Mouse (Mus musculus) CH12.LX (cell line): ENCODE measurements at regions not wholly inside any gene's neighbourhood (a gene's known extent, or its start where the extent isn't known, plus 50 kb on each side); places are given as distances from the start of the nearest gene placed in this dataset.

Source experiments
- DNase-seq: peaks from one replicate; pipeline ENCODE4 v3.0.0-alpha.2; 2013; ENCODE audit errors: extremely low read depth
- H3K27ac ChIP-seq: 2 replicates; pipeline ENCODE4 v1.5.1; 2012; ENCODE audit warnings: low read depth, mild to moderate bottlenecking, control low read depth, moderate library complexity; ENCODE audit not compliant: insufficient read depth
- H3K27me3 ChIP-seq: replicated peaks from 2 replicates; pipeline ENCODE3; 2012; ENCODE audit warnings: inconsistent platforms
- H3K36me3 ChIP-seq, 2 experiments: replicated peaks in 1 of 2; 2 replicates each; pipeline versions ENCODE3 to v1.6.1; 2012; ENCODE audit warnings: inconsistent platforms in 1 of 2, low read length in 1 of 2, mild to moderate bottlenecking in 1 of 2, mixed read lengths in 1 of 2, moderate library complexity in 1 of 2; ENCODE audit not compliant: control insufficient read depth in 1 of 2, insufficient read depth in 1 of 2
- H3K4me1 ChIP-seq, 2 experiments: 2 replicates each; pipeline ENCODE4 v1.6.1; 2012; ENCODE audit warnings: inconsistent platforms in 1 of 2, moderate library complexity in 1 of 2; ENCODE audit not compliant: insufficient read depth in 2 of 2, control insufficient read depth in 1 of 2
- H3K4me2 ChIP-seq: 2 replicates; pipeline ENCODE4 v1.6.1; 2012; ENCODE audit warnings: low read depth, mild to moderate bottlenecking, control low read depth; ENCODE audit not compliant: poor library complexity, insufficient read depth, severe bottlenecking
- H3K4me3 ChIP-seq, 3 experiments: fragments of 150-350 bp in 1 of 3; sonication (generic) in 1 of 3; replicated peaks in 1 of 3; 2 replicates each; pipeline versions ENCODE3 to v1.5.1; 2011 to 2012; ENCODE audit warnings: low read depth in 2 of 3, low read length in 2 of 3, mild to moderate bottlenecking in 2 of 3, moderate library complexity in 2 of 3, control low read depth in 1 of 3, improper control_type of control experiment in 1 of 3, inconsistent platforms in 1 of 3, mixed read lengths in 1 of 3; ENCODE audit not compliant: poor library complexity in 1 of 3
- H3K79me2 ChIP-seq: replicated peaks from 2 replicates; pipeline ENCODE4 v1.6.1; 2012; ENCODE audit warnings: mild to moderate bottlenecking, moderate library complexity; ENCODE audit not compliant: control insufficient read depth, poor library complexity, insufficient read depth, severe bottlenecking; ENCODE audit errors: extremely low read depth
- H3K9ac ChIP-seq: 2 replicates; pipeline ENCODE4 v1.6.1; 2012; ENCODE audit warnings: low read depth, mild to moderate bottlenecking, control low read depth, moderate library complexity; ENCODE audit not compliant: insufficient read depth
- H3K9me3 ChIP-seq: replicated peaks from 2 replicates; pipeline ENCODE3; 2012; ENCODE audit warnings: low read length, inconsistent platforms, mixed read lengths
- CHD1 ChIP-seq: IDR thresholded peaks from 2 replicates; pipeline ENCODE4 v1.6.1; 2012; ENCODE audit warnings: low read depth, low read length, improper control_type of control experiment, inconsistent platforms
- CHD2 ChIP-seq: IDR thresholded peaks from 2 replicates; pipeline ENCODE4 v1.6.1; 2011; ENCODE audit warnings: low read length, improper control_type of control experiment
- CTCF ChIP-seq, 2 experiments: IDR thresholded peaks in 1 of 2; conservative IDR thresholded peaks in 1 of 2; 2 replicates each; pipeline ENCODE4 v1.5.1; 2011 to 2012; ENCODE audit warnings: low read depth in 2 of 2, low read length in 2 of 2, improper control_type of control experiment in 1 of 2, inconsistent platforms in 1 of 2, mild to moderate bottlenecking in 1 of 2, moderate library complexity in 1 of 2
- E2F4 ChIP-seq: IDR thresholded peaks from 2 replicates; pipeline ENCODE4 v1.6.1; 2011; ENCODE audit warnings: low read depth, low read length, improper control_type of control experiment; ENCODE audit not compliant: insufficient replicate concordance
- ELF1 ChIP-seq: IDR thresholded peaks from 2 replicates; pipeline ENCODE4 v1.6.1; 2014; ENCODE audit warnings: low read depth, mild to moderate bottlenecking, inconsistent platforms, low read length, improper control_type of control experiment
- EP300 ChIP-seq: IDR thresholded peaks from 2 replicates; pipeline ENCODE4 v1.6.1; 2011; ENCODE audit warnings: low read length, improper control_type of control experiment
- ETS1 ChIP-seq: conservative IDR thresholded peaks from 2 replicates; pipeline ENCODE4 v1.6.1; 2012; ENCODE audit warnings: low read depth, mild to moderate bottlenecking, inconsistent platforms, low read length, improper control_type of control experiment, moderate library complexity
- GABPA ChIP-seq: IDR thresholded peaks from 2 replicates; pipeline ENCODE4 v1.6.1; 2012; ENCODE audit warnings: low read depth, low read length, improper control_type of control experiment, inconsistent platforms; ENCODE audit not compliant: insufficient replicate concordance
- JUN ChIP-seq: IDR thresholded peaks from 2 replicates; pipeline ENCODE4 v1.6.1; 2011; ENCODE audit warnings: low read depth, mild to moderate bottlenecking, low read length, improper control_type of control experiment, moderate library complexity; ENCODE audit not compliant: insufficient read depth
- JUND ChIP-seq: conservative IDR thresholded peaks from 2 replicates; pipeline ENCODE4 v1.6.1; 2011; ENCODE audit warnings: low read depth, low read length, improper control_type of control experiment
- KAT2A ChIP-seq: IDR thresholded peaks from 2 replicates; pipeline ENCODE4 v1.6.1; 2012; ENCODE audit warnings: low read length, improper control_type of control experiment, inconsistent platforms; ENCODE audit not compliant: insufficient replicate concordance
- MAFK ChIP-seq: IDR thresholded peaks from 2 replicates; pipeline ENCODE4 v1.6.1; 2011; ENCODE audit warnings: low read length, improper control_type of control experiment; ENCODE audit not compliant: insufficient replicate concordance
- MAX ChIP-seq: IDR thresholded peaks from 2 replicates; pipeline ENCODE4 v1.6.1; 2011; ENCODE audit warnings: low read length, improper control_type of control experiment
- MAZ ChIP-seq: IDR thresholded peaks from 2 replicates; pipeline ENCODE4 v1.6.1; 2012; ENCODE audit warnings: low read depth, mild to moderate bottlenecking, inconsistent platforms, low read length, improper control_type of control experiment, moderate library complexity
- MXI1 ChIP-seq: IDR thresholded peaks from 2 replicates; pipeline ENCODE4 v1.6.1; 2011; ENCODE audit warnings: mild to moderate bottlenecking, low read depth, low read length, improper control_type of control experiment
- NELFE ChIP-seq: IDR thresholded peaks from 2 replicates; pipeline ENCODE4 v1.6.1; 2011; ENCODE audit warnings: low read depth, low read length, improper control_type of control experiment
- NRF1 ChIP-seq: IDR thresholded peaks from 2 replicates; pipeline ENCODE4 v1.6.1; 2014; ENCODE audit warnings: low read depth, mild to moderate bottlenecking, inconsistent platforms, low read length, improper control_type of control experiment, moderate library complexity
- PAX5 ChIP-seq: IDR thresholded peaks from 2 replicates; pipeline ENCODE4 v1.6.1; 2012; ENCODE audit warnings: low read length, inconsistent platforms, mixed read lengths
- POLR2AphosphoS2 ChIP-seq: IDR thresholded peaks from 2 replicates; pipeline ENCODE4 v1.6.1; 2011; ENCODE audit warnings: low read depth, low read length, improper control_type of control experiment
- RCOR1 ChIP-seq: conservative IDR thresholded peaks from 2 replicates; pipeline ENCODE4 v1.6.1; 2012; ENCODE audit warnings: low read depth, mild to moderate bottlenecking, inconsistent platforms, low read length, improper control_type of control experiment
- SMC3 ChIP-seq: IDR thresholded peaks from 2 replicates; pipeline ENCODE4 v1.6.1; 2011; ENCODE audit warnings: low read depth, low read length, improper control_type of control experiment
- UBTF ChIP-seq: IDR thresholded peaks from 2 replicates; pipeline ENCODE4 v1.6.1; 2012; ENCODE audit warnings: low read depth, mild to moderate bottlenecking, inconsistent platforms, low read length, improper control_type of control experiment, moderate library complexity
- USF2 ChIP-seq: conservative IDR thresholded peaks from 2 replicates; pipeline ENCODE4 v1.6.1; 2011; ENCODE audit warnings: low read depth, low read length, improper control_type of control experiment
- ZKSCAN1 ChIP-seq: IDR thresholded peaks from 2 replicates; pipeline ENCODE4 v1.6.1; 2012; ENCODE audit warnings: low read depth, inconsistent platforms, low read length, improper control_type of control experiment, borderline replicate concordance
- ZNF384 ChIP-seq: IDR thresholded peaks from 2 replicates; pipeline ENCODE4 v1.6.1; 2012; ENCODE audit warnings: low read depth, low read length, improper control_type of control experiment, inconsistent platforms
- dilution Hi-C: fragments of 300-500 bp; cut with MboI; formaldehyde crosslinking; loops from 2 replicates; pipeline ENCODE4 v1.14.3; 2020; ENCODE audit warnings: low sequenced_read_pairs; ENCODE audit not compliant: extremely low pct_unique_long_range_greater_than_20kb, extremely low pct_ligation_motif_present
- in situ Hi-C: fragments of 300-500 bp; cut with MboI; formaldehyde crosslinking; loops from 3 replicates; pipeline ENCODE4 v1.14.3; 2019; ENCODE audit warnings: low sequenced_read_pairs, low pct_ligation_motif_present, low pct_unique_long_range_greater_than_20kb, mixed read lengths

DNA sequence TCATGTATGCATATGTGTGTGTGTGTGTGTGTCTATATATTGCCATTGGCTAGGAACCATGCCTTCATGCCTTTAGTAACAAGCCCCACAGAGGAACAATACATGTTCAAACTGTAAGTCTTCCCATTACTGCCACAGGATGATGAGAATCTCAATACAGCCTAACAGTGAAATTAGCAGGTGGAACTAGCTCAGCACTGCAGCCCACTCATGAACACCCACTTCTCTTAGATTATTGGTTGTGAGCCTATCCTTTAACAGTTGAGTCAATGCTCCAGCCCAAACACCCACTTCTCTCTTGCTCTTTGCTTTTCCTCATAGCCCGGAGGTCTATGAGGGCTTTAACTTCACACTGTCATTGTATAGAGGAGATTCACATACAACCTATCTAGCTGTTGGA is 287.5 kb upstream of the Plxna2 start:
- no peak for DNase-seq
- H3K4me1 ChIP-seq, result no peaks in the 10 kb centered on the region
- no peaks in the 10 kb centered on the region for H3K36me3 ChIP-seq
- no peaks in the 10 kb centered on the region for H3K27me3 ChIP-seq
- H3K79me2 ChIP-seq, result no peaks in the 10 kb centered on the region
- H3K9me3 ChIP-seq, result no peaks in the 10 kb centered on the region
- in situ Hi-C loops, result no loop called here
- H3K9ac ChIP-seq, result no peak overlapping the region
- H3K27ac ChIP-seq, result no peak overlapping the region
- H3K4me2 ChIP-seq, result no peak overlapping the region
- TF ChIP-seq POLR2AphosphoS2, result no peak
- no peak for TF ChIP-seq MXI1
- TF ChIP-seq CHD2, result no peak
- no peak for TF ChIP-seq SMC3
- TF ChIP-seq ZKSCAN1, result no peak
- TF ChIP-seq JUND, result no peak
- TF ChIP-seq MAFK, result no peak
- TF ChIP-seq EP300, result no peak
- TF ChIP-seq KAT2A, result no peak
- TF ChIP-seq ELF1, result no peak
- TF ChIP-seq ETS1, result no peak
- no peak for TF ChIP-seq MAX
- TF ChIP-seq JUN, result no peak
- no peak for TF ChIP-seq MAZ
- no peak for TF ChIP-seq E2F4
- no peak for TF ChIP-seq NRF1
- TF ChIP-seq NELFE, result no peak
- no peak overlapping the region for H3K4me3 ChIP-seq
- dilution Hi-C loops, result no loop called here

DNA sequence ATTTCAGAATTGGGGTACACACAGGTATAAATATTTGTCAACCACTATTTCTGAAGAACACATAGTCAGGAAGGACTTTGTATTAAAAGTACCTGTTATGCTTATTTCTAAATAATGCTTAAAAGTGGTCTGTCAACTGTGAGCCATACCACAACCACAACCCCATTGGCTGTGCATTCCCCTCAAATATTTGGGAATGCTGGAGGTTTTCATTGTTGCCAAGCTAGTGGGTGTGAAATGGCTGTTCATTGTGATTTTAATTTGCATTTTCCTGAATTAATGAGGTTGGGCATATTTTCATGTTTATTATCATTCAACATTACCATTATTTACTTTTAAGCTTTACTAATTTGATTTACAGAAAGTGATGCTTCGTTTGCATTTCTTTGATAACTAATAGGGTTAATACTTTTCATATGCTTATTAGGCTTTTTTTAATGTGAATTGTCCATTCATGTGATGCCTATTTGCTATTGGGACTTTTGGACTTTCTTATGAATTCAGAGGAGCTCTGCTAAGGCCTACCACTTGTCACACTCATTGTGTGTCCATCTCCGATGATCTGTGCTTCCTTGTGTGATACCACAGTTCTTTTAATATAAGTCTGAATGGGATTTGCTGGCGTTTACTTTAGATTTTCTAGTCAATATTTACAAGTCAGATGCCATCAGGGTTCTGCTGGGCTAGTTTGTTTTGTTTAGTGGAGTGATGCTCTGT is 297.5 kb upstream of the Plxna2 start:
- DNase-seq, result no peak
- Histone ChIP-seq H3K4me1 (no peaks in the 10 kb centered on the region), H3K36me3 (no peaks in the 10 kb centered on the region), H3K27ac (no peak overlapping the region), H3K9ac (no peak overlapping the region), H3K27me3 (no peaks in the 10 kb centered on the region), H3K4me3 (no peak overlapping the region), H3K79me2 (no peaks in the 10 kb centered on the region), H3K9me3 (no peaks in the 10 kb centered on the region), H3K4me2 (no peak overlapping the region)
- dilution Hi-C loops (no loop called here), in situ Hi-C loops (no loop called here)
- TF ChIP-seq CHD1 (no peak), RCOR1 (no peak), MAX (no peak), ETS1 (no peak), PAX5 (no peak), NRF1 (no peak), ZNF384 (no peak), USF2 (no peak), UBTF (no peak), KAT2A (no peak), SMC3 (no peak), GABPA (no peak), JUND (no peak), CTCF (conservative IDR thresholded peaks at IDR 0.05 in 1 of 2, IDR thresholded peaks at IDR 0.05 in 1 of 2; ENCODE audit: low read depth in 2 of 2, low read length in 2 of 2) (no peak)
